Mouse (Mus musculus): ENCODE data around the gene Pigv. TPM values are rescaled to one million over a fixed set of nuclear protein-coding genes. Genes with fewer than 3 reads are reported as not detected.

The Pigv gene
- polyA plus RNA-seq, 1 experiment from 2014 or later: 20.2 TPM

- WGBS: 1% methylated on average over 68 of the region's 69 CpGs
- H3K4me2 ChIP-seq: peak overlapping the region; percentile 95
- peak overlapping the region; percentile 59 for H3K27ac ChIP-seq
- no peaks in the 10 kb centered on the region for H3K36me3 ChIP-seq
- H3K9me3 ChIP-seq: no peaks in the 10 kb centered on the region
- no peaks in the 10 kb centered on the region for H3K27me3 ChIP-seq
- H3K4me1 ChIP-seq: peaks cover 27% of the 10 kb centered on the region
- H3K9ac ChIP-seq: peak overlapping the region; percentile 89
- peak; percentile 40; the same call in 1 of the 2 replicates for ATAC-seq (ENCODE audit: borderline replicate concordance, extremely low read depth, low FRiP score, low TSS enrichment)
- H3K4me3 ChIP-seq: peak overlapping the region; percentile 84
Observed at GRCm38 (mm10) chr4:133632483-133633327, 39.7 kb downstream of the Pigv start.

DNA sequence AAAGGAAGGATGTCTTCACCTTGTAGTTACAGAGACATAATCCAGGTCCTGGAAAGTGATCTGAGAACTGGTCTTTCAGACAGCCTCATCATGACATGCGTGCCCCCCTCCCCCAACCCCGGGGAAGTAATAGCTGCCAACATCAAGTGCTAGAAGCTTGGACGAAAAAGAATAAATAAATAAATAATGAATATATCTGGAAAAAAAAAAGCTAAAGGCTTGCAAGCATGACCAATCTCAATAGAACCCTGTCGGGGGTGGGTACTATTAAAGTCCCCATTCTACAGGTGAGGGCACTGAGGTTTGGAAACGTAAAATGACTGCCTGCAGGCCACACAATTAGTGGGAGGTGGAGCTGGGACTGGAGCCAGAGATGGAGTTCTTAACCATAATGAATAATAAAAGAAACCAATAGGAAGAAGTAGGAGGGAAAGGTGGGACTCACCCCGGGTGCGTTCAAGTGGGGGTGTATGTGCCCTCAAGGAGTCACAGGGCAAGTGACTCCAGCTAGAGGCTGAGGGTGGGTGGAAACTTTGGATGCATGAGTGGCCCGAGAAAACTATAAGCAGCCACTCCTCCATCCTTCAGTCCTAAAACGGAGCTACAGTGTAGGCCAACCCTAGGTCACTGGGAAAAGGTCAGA lies 40.6 kb downstream of the Pigv start:
- ATAC-seq (ENCODE audit: borderline replicate concordance, extremely low read depth, low FRiP score, low TSS enrichment): no peak
- no peaks in the 10 kb centered on the region for H3K27me3 ChIP-seq
- peak overlapping the region; percentile 59; the same call in 1 of the 2 replicates for H3K27ac ChIP-seq
- peaks cover 2% of the 10 kb centered on the region; the same call in 1 of the 2 replicates for H3K36me3 ChIP-seq
- H3K9ac ChIP-seq: peak overlapping the region; percentile 89
- 33% methylated on average over 9 of the region's 9 CpGs for WGBS
- peaks cover 30% of the 10 kb centered on the region for H3K4me1 ChIP-seq
- H3K4me3 ChIP-seq: peak overlapping the region; percentile 84
- no peaks in the 10 kb centered on the region for H3K9me3 ChIP-seq
- H3K4me2 ChIP-seq: peak overlapping the region; percentile 95

- Histone ChIP-seq H3K4me1 (peaks cover 33% of the 10 kb centered on the region), H3K9me3 (no peaks in the 10 kb centered on the region), H3K4me3 (peak overlapping the region; percentile 84; the same call in 1 of the 2 replicates), H3K36me3 (peaks cover 3% of the 10 kb centered on the region; the same call in 1 of the 2 replicates), H3K9ac (0 out of 2 replicates have a peak overlapping the region, but pooled peaks have one; percentile 17), H3K27me3 (no peaks in the 10 kb centered on the region), H3K27ac (no peak overlapping the region; the same call in 1 of the 2 replicates), H3K4me2 (peak overlapping the region; percentile 95)
- WGBS: 70% methylated on average over 14 of the region's 14 CpGs
- no peak for ATAC-seq (ENCODE audit: borderline replicate concordance, extremely low read depth, low FRiP score, low TSS enrichment)
Observed at GRCm38 (mm10) chr4:133631071-133631768, 41.2 kb downstream of the Pigv start.

DNA sequence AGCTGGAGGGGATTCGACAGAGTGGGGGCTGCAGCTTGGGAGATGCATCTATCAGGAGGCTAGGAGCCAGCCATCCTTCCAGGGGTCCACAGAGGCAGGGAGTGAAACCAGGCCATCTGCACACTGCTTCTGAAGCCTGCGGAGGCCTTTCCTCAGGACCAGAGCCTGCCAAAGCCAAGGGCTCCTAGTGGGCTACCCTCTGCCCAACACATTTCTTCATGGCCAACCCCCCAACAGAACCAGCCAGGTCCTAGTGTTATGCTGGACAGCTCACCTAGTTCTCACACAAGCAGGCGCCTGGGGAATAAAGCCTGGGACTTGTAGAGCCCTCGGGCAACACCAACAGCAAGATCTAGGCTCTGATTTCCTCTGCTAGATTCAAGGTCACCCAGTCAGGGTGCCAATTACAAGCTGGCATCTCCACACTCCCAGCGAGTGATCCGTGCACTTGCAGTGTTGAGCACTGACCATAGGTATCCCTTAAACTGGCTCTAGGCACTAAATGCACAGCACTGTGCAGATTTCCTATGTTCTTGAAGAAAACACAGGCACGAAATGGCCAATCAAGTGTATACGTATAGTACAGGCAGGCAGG lies 42.0 kb downstream of the Pigv start:
- 87% methylated on average over 8 of the region's 8 CpGs for WGBS
- Histone ChIP-seq H3K4me2 (no peak overlapping the region), H3K4me1 (peaks cover 36% of the 10 kb centered on the region)

DNA sequence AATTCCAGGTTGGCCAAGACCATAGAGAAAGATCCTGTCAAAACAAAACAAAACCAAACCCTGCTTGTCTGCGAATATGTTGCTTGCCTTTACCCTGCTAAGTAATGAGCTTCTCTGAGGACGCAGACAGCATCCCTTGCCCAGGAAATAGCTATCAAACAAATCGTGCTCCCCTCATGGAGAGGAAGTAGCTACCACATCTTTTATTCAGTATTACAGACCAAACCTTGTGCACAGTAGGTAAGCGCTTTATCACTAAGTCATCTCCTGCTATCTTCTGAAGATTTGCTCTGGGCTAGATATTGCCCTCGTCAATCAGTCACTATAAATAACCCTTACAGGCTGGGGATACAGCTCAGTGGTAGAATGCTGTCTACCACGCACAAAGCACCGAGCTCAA lies 43.3 kb downstream of the Pigv start:
- Histone ChIP-seq H3K9ac (no peak overlapping the region), H3K4me2 (no peak overlapping the region), H3K4me3 (no peak overlapping the region), H3K27ac (no peak overlapping the region), H3K4me1 (peaks cover 36% of the 10 kb centered on the region), H3K27me3 (no peaks in the 10 kb centered on the region), H3K9me3 (no peaks in the 10 kb centered on the region), H3K36me3 (peaks cover 11% of the 10 kb centered on the region; the same call in 1 of the 2 replicates)
- WGBS: 74% methylated on average over 7 of the region's 7 CpGs
- no peak for ATAC-seq (ENCODE audit: borderline replicate concordance, extremely low read depth, low FRiP score, low TSS enrichment)

More for the DNA sequence above, 42.0 kb downstream of the Pigv start:
- no peak overlapping the region for H3K9ac ChIP-seq
- peaks cover 7% of the 10 kb centered on the region; the same call in 1 of the 2 replicates for H3K36me3 ChIP-seq
- ATAC-seq (ENCODE audit: borderline replicate concordance, extremely low read depth, low FRiP score, low TSS enrichment): no peak
- H3K9me3 ChIP-seq: no peaks in the 10 kb centered on the region
- no peaks in the 10 kb centered on the region for H3K27me3 ChIP-seq
- H3K4me3 ChIP-seq: no peak overlapping the region
- no peak overlapping the region for H3K27ac ChIP-seq

- H3K9ac ChIP-seq: no peak overlapping the region
- no peak overlapping the region for H3K4me3 ChIP-seq
- no peak overlapping the region for H3K27ac ChIP-seq
- no peak overlapping the region for H3K4me2 ChIP-seq
- no peak for ATAC-seq (ENCODE audit: borderline replicate concordance, extremely low read depth, low FRiP score, low TSS enrichment)
- no peaks in the 10 kb centered on the region for H3K27me3 ChIP-seq
- WGBS: 76% methylated on average over 2 of the region's 2 CpGs
- H3K36me3 ChIP-seq: peaks cover 12% of the 10 kb centered on the region; the same call in 1 of the 2 replicates
- H3K9me3 ChIP-seq: no peaks in the 10 kb centered on the region
- H3K4me1 ChIP-seq: peaks cover 36% of the 10 kb centered on the region
Observed at GRCm38 (mm10) chr4:133628517-133628916, 43.9 kb downstream of the Pigv start.

DNA sequence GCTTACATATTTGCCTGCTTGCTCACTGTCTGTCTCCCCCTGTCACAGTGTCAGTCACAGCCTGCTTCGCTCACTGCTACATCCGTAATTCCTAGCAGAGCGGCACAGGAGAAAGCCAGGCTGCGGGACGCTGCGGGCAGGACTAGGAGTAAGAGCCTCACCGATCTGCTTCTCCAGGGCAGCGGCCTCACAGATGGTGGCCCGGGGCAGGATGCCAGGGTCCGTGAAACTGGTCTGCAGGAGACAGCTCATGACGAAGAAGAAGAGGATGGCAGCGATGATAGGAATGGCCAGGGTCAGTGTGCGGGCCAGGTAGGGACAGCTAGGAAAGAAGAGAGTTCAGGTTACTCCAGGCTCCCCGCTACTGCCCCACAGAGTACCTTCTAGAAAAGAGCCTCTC lies 45.4 kb downstream of the Pigv start:
- Histone ChIP-seq H3K36me3 (peaks cover 12% of the 10 kb centered on the region; the same call in 1 of the 2 replicates), H3K4me3 (no peak overlapping the region), H3K27me3 (no peaks in the 10 kb centered on the region), H3K27ac (peak overlapping the region; percentile 79), H3K4me2 (no peak overlapping the region), H3K9me3 (no peaks in the 10 kb centered on the region), H3K9ac (no peak overlapping the region), H3K4me1 (peaks cover 29% of the 10 kb centered on the region)
- ATAC-seq (ENCODE audit: borderline replicate concordance, extremely low read depth, low FRiP score, low TSS enrichment): no peak
- 88% methylated on average over 14 of the region's 14 CpGs for whole genome bisulfite sequencing

DNA sequence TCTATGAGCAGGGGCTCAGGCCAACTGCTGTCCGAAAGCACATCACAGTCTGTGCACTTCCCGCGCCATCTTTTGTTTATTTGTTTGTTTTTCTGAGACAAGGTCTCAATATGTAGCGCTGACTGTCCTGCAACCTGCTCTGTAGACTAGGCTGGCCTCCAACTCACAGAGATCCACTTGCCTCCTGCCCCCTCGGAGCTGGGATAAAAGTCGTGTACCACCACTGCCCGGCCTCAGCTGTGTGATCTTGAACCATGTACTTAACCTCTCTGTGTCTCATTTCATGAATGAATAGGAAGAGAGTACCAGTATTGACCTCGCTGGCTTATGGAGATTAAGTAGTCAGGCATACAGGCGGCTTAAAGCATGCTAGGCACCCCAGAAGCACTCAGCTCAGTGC lies 45.8 kb downstream of the Pigv start:
- WGBS: 86% methylated on average over 9 of the region's 9 CpGs
- Histone ChIP-seq H3K36me3 (peaks cover 12% of the 10 kb centered on the region; the same call in 1 of the 2 replicates), H3K4me2 (no peak overlapping the region), H3K27me3 (no peaks in the 10 kb centered on the region), H3K9ac (no peak overlapping the region), H3K9me3 (no peaks in the 10 kb centered on the region), H3K4me3 (no peak overlapping the region), H3K4me1 (peaks cover 25% of the 10 kb centered on the region), H3K27ac (peak overlapping the region; percentile 79)
- ATAC-seq (ENCODE audit: borderline replicate concordance, extremely low read depth, low FRiP score, low TSS enrichment): no peak

DNA sequence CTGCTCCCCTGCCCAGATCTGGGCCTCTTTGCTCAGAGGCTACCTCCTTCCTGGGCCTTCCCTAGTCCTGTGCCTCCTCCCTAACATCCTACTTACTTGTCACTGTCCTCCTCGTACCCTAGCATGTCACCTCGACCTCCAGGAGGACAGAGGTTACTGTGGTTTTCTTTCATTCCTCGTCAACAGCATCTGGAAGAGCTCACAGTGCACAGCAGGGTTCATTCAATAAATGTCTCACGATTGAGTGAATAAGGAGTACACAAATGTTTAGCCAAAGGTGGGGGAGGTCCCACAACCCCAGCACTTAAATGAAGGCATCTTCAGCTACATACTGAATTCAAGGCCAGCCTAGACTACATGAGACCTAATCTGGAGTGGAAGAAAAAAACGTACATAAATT lies 46.2 kb downstream of the Pigv start:
- ATAC-seq (ENCODE audit: borderline replicate concordance, extremely low read depth, low FRiP score, low TSS enrichment): no peak
- Histone ChIP-seq H3K4me1 (peaks cover 21% of the 10 kb centered on the region), H3K36me3 (peaks cover 12% of the 10 kb centered on the region; the same call in 1 of the 2 replicates), H3K9me3 (no peaks in the 10 kb centered on the region), H3K27ac (peak overlapping the region; percentile 79), H3K4me2 (no peak overlapping the region), H3K4me3 (no peak overlapping the region), H3K9ac (no peak overlapping the region), H3K27me3 (no peaks in the 10 kb centered on the region)
- 52% methylated on average over 5 of the region's 5 CpGs for WGBS

- H3K27me3 ChIP-seq: no peaks in the 10 kb centered on the region
- 51% methylated on average over 11 of the region's 11 CpGs for WGBS
- no peak overlapping the region for H3K4me2 ChIP-seq
- no peaks in the 10 kb centered on the region for H3K9me3 ChIP-seq
- no peak overlapping the region for H3K9ac ChIP-seq
- H3K27ac ChIP-seq: peak overlapping the region; percentile 79
- peak; percentile 50 for ATAC-seq (ENCODE audit: borderline replicate concordance, extremely low read depth, low FRiP score, low TSS enrichment)
- no peak overlapping the region for H3K4me3 ChIP-seq
- H3K4me1 ChIP-seq: peaks cover 15% of the 10 kb centered on the region
- H3K36me3 ChIP-seq: peaks cover 12% of the 10 kb centered on the region; the same call in 1 of the 2 replicates
Observed at GRCm38 (mm10) chr4:133625621-133626071, 46.8 kb downstream of the Pigv start.

GRCm38 (mm10) chr4:133624830-133625229 lies 47.6 kb downstream of the Pigv start:
- H3K36me3 ChIP-seq: peaks cover 12% of the 10 kb centered on the region; the same call in 1 of the 2 replicates
- H3K27ac ChIP-seq: peak overlapping the region; percentile 79
- no peaks in the 10 kb centered on the region for H3K9me3 ChIP-seq
- peaks cover 9% of the 10 kb centered on the region; the same call in 1 of the 2 replicates for H3K4me1 ChIP-seq
- no peak overlapping the region for H3K4me2 ChIP-seq
- ATAC-seq (ENCODE audit: borderline replicate concordance, extremely low read depth, low FRiP score, low TSS enrichment): no peak
- no peaks in the 10 kb centered on the region for H3K27me3 ChIP-seq
- no peak overlapping the region for H3K9ac ChIP-seq
- no peak overlapping the region for H3K4me3 ChIP-seq
- 87% methylated on average over 7 of the region's 7 CpGs for WGBS
